Mouse (Mus musculus): ENCODE data around the gene Trib3.

GRCm38 (mm10) chr2:152324842-152325241 lies 19.0 kb downstream of the Trib3 start:
- TF ChIP-seq MAFK (IDR thresholded peaks at IDR 0.05; ENCODE audit: insufficient read depth, low read depth, low read length) (no peak), HCFC1 (IDR thresholded peaks at IDR 0.05; ENCODE audit: borderline replicate concordance, insufficient read depth, low read length) (no peak)

Data from ES-E14 (cell line).